Mouse (Mus musculus): ENCODE measurements around the gene 9230112D13Rik. TPM values are rescaled to one million over a fixed set of nuclear protein-coding genes. Genes with fewer than 3 reads are reported as not detected.

Gene 9230112D13Rik
- polyA plus RNA-seq, 1 experiment from 2014 or later = not detected

DNA sequence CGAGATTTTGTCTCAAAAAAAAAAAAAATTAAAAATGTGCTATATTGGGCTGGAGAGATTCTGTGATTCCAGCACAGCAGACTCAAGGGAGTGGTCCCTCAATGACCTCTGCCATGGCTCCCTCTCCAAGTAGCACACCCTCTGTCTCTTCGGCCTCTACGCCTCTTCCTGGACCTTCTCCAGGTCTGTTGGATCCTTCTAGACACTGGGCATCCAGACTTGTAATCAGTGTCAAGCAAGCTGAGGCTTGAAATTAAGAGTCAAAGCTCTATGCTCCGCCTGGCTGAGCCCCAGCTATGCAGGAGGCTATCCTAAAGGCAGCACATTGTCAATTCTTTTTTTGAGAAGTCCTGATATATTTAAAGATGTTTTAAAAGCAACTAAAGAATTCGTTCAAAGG, 10.9 kb upstream of the 9230112D13Rik start:
- H3K4me3 ChIP-seq (replicated peaks; ENCODE audit: low read depth, low read length) = no peak overlapping the region
- H3K4me2 ChIP-seq (ENCODE audit: low read length) = no peak overlapping the region
- H3K9ac ChIP-seq (ENCODE audit: low read depth, low read length) = no peak overlapping the region
- H3K36me3 ChIP-seq (ENCODE audit: insufficient read depth, low read length) = no peaks in the 10 kb centered on the region
- no peaks in the 10 kb centered on the region; the same call in 1 of the 2 replicates for H3K9me3 ChIP-seq (replicated peaks; ENCODE audit: low read length)
- WGBS = 74% methylated on average over 5 of the region's 5 CpGs
- DNase-seq (ENCODE audit: low spot score) = no peak
- no peaks in the 10 kb centered on the region for H3K27me3 ChIP-seq (ENCODE audit: insufficient read depth, low read length)
- no peak for TF ChIP-seq CTCF (IDR thresholded peaks at IDR 0.05; ENCODE audit: low read depth)
- no peaks in the 10 kb centered on the region for H3K4me1 ChIP-seq (replicated peaks; ENCODE audit: insufficient read depth, low read length)
- ATAC-seq (replicated peaks; ENCODE audit: low FRiP score, low read depth) = no peak
- H3K27ac ChIP-seq = no peak overlapping the region

DNA sequence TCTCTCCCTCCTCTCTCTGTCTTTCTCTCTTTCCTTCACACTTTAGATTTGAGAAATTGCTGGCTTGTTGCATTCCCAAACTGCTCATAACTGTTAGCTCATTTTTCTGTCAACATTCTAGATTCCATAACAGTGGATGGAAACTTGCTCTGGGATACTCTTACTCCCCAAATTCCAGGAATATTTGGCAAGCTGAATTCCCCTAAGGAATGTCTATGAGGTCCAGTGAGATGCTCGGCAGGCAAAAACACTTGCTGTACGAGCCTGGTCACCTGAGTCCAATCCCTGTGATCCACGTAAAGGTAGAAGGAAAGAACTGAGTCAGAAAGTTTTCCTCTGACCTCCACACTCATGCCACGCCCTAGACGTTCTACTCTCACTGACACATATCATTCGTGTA, 9.9 kb upstream of the 9230112D13Rik start:
- no peak overlapping the region for H3K9ac ChIP-seq (ENCODE audit: low read depth, low read length)
- H3K4me3 ChIP-seq (replicated peaks; ENCODE audit: low read depth, low read length) = no peak overlapping the region
- ATAC-seq (replicated peaks; ENCODE audit: low FRiP score, low read depth) = no peak
- 62% methylated on average over 6 of the region's 6 CpGs for WGBS
- no peaks in the 10 kb centered on the region for H3K27me3 ChIP-seq (ENCODE audit: insufficient read depth, low read length)
- TF ChIP-seq CTCF (IDR thresholded peaks at IDR 0.05; ENCODE audit: low read depth) = no peak
- no peak overlapping the region for H3K27ac ChIP-seq
- no peaks in the 10 kb centered on the region for H3K36me3 ChIP-seq (ENCODE audit: insufficient read depth, low read length)
- no peaks in the 10 kb centered on the region; the same call in 1 of the 2 replicates for H3K9me3 ChIP-seq (replicated peaks; ENCODE audit: low read length)
- H3K4me2 ChIP-seq (ENCODE audit: low read length) = no peak overlapping the region
- peak; percentile 70 for DNase-seq (ENCODE audit: low spot score)
- no peaks in the 10 kb centered on the region for H3K4me1 ChIP-seq (replicated peaks; ENCODE audit: insufficient read depth, low read length)

DNA sequence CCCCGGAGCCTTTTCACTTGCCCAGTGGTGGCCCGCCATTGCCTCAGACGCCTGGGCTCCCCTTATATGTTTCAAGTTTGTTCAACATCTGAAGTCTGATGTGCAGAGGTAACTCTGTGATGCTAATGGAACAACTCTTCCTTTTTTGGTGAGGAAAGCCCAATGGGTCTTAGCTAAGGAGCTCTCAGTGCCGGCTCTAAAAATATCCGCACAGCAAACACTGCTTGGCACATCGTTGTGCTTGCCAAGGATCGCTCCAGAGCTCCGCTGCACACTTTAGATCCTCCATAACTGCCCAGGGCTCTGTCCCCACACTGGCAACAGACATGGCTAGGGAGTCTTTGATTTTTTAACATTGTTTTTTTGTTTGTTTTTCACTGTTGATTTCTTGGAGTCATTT, 6.2 kb upstream of the 9230112D13Rik start:
- no peak for DNase-seq (ENCODE audit: low spot score)
- H3K27ac ChIP-seq = no peak overlapping the region
- no peaks in the 10 kb centered on the region for H3K36me3 ChIP-seq (ENCODE audit: insufficient read depth, low read length)
- no peaks in the 10 kb centered on the region for H3K27me3 ChIP-seq (ENCODE audit: insufficient read depth, low read length)
- H3K9me3 ChIP-seq (replicated peaks; ENCODE audit: low read length) = no peaks in the 10 kb centered on the region; the same call in 1 of the 2 replicates
- 82% methylated on average over 8 of the region's 8 CpGs for WGBS
- no peak for ATAC-seq (replicated peaks; ENCODE audit: low FRiP score, low read depth)
- TF ChIP-seq CTCF (IDR thresholded peaks at IDR 0.05; ENCODE audit: low read depth) = no peak
- H3K4me2 ChIP-seq (ENCODE audit: low read length) = no peak overlapping the region
- H3K4me3 ChIP-seq (replicated peaks; ENCODE audit: low read depth, low read length) = no peak overlapping the region
- H3K9ac ChIP-seq (ENCODE audit: low read depth, low read length) = no peak overlapping the region
- no peaks in the 10 kb centered on the region for H3K4me1 ChIP-seq (replicated peaks; ENCODE audit: insufficient read depth, low read length)

DNA sequence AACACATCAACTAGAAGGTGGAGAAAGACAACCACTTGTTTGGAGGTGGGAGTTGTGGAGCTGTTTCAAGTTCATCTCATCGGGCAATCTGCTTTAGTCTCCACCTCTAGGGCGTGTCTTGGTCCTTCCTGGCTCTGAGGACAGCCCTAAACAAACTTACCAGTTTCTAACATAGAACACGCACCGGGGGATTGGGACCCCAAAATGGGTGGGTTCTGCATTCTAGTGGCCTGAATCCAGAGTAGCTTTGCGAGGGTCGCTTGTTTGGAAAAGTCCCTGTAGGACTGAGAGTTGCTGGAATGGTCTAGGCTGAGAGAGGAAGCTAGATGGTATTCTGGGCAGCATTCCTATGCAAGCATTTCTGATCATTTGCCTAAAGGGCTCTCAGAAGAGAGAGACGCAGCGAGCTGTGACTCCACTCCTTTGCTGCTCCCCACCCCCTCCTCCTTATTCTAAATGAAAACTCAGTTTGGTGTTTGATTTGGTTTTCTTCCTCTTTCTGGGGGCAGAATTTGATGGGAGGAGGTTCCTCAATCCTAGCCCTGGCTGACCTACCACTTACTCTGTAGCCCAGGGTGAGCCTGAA, 4.5 kb downstream of the 9230112D13Rik start:
- WGBS = 72% methylated on average over 8 of the region's 8 CpGs

DNA sequence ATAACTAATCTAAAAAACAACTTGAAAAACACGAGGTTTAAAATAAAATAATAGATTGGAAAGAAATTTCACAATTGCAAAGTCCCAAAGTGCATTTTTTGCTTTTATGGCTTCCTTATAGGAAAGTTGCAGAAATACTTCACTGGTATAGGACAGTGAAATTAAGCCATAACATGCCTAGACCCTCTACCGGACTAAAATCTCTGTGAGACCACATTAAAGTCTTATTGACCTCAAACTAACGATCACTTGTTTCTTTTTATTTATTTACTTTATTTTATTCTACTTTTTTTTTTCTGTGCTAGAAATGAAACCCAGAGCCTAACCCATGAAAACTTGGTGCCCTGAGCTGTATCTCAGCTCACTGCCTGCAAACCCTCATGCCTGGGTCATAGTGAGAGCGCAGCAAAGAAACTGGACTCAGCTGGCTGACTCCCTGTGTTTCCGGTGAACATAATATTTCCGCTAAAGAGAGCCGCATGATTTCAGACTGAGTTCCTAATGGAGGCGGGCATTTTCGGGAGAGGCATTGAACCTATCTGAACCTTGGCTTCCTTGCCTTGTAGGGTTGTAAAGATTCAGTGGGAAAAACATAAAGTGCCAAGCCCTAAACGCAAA, 5.5 kb downstream of the 9230112D13Rik start:
- Histone ChIP-seq H3K4me3 (replicated peaks; ENCODE audit: low read depth, low read length) (no peak overlapping the region), H3K9ac (ENCODE audit: low read depth, low read length) (no peak overlapping the region), H3K36me3 (ENCODE audit: insufficient read depth, low read length) (no peaks in the 10 kb centered on the region), H3K27me3 (ENCODE audit: insufficient read depth, low read length) (no peaks in the 10 kb centered on the region), H3K9me3 (replicated peaks; ENCODE audit: low read length) (no peaks in the 10 kb centered on the region), H3K4me2 (ENCODE audit: low read length) (no peak overlapping the region), H3K4me1 (replicated peaks; ENCODE audit: insufficient read depth, low read length) (no peaks in the 10 kb centered on the region), H3K27ac (no peak overlapping the region)
- ATAC-seq (replicated peaks; ENCODE audit: low FRiP score, low read depth) (no peak), DNase-seq (ENCODE audit: low spot score) (no peak)
- 66% methylated on average over 10 of the region's 10 CpGs for WGBS
- TF ChIP-seq CTCF (IDR thresholded peaks at IDR 0.05; ENCODE audit: low read depth) = no peak

More for the DNA sequence above, 4.5 kb downstream of the 9230112D13Rik start:
- Histone ChIP-seq H3K4me2 (ENCODE audit: low read length) (no peak overlapping the region), H3K9me3 (replicated peaks; ENCODE audit: low read length) (no peaks in the 10 kb centered on the region), H3K9ac (ENCODE audit: low read depth, low read length) (no peak overlapping the region), H3K27ac (no peak overlapping the region), H3K4me1 (replicated peaks; ENCODE audit: insufficient read depth, low read length) (no peaks in the 10 kb centered on the region), H3K4me3 (replicated peaks; ENCODE audit: low read depth, low read length) (no peak overlapping the region), H3K36me3 (ENCODE audit: insufficient read depth, low read length) (no peaks in the 10 kb centered on the region), H3K27me3 (ENCODE audit: insufficient read depth, low read length) (no peaks in the 10 kb centered on the region)
- DNase-seq (ENCODE audit: low spot score) (no peak), ATAC-seq (replicated peaks; ENCODE audit: low FRiP score, low read depth) (no peak)
- TF ChIP-seq CTCF (IDR thresholded peaks at IDR 0.05; ENCODE audit: low read depth) = no peak

DNA sequence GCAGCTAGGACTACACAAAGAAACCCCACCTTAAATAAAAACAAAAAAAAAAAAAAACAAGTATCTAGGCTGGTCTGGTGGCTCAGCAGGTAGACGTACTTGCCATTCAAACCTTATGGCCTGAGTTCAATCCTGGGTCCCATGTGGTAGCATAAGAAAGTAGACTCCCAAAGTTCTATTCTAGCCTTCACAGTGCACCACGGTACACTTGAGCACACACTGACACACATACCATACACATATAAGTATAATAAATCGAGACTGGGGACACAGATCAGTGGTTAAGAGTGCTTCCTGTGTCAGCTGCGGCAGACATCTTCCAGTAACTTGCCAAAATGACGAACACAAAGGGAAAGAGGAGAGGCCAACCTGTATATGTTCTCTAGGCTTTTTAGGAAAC, 6.7 kb downstream of the 9230112D13Rik start:
- Histone ChIP-seq H3K9me3 (replicated peaks; ENCODE audit: low read length) (no peaks in the 10 kb centered on the region), H3K9ac (ENCODE audit: low read depth, low read length) (no peak overlapping the region), H3K4me3 (replicated peaks; ENCODE audit: low read depth, low read length) (no peak overlapping the region), H3K4me1 (replicated peaks; ENCODE audit: insufficient read depth, low read length) (no peaks in the 10 kb centered on the region), H3K27me3 (ENCODE audit: insufficient read depth, low read length) (no peaks in the 10 kb centered on the region), H3K36me3 (ENCODE audit: insufficient read depth, low read length) (no peaks in the 10 kb centered on the region), H3K27ac (no peak overlapping the region), H3K4me2 (ENCODE audit: low read length) (no peak overlapping the region)
- DNase-seq (ENCODE audit: low spot score) = no peak
- WGBS = 70% methylated on average over 5 of the region's 5 CpGs
- no peak for ATAC-seq (replicated peaks; ENCODE audit: low FRiP score, low read depth)
- no peak for TF ChIP-seq CTCF (IDR thresholded peaks at IDR 0.05; ENCODE audit: low read depth)
